Mouse (Mus musculus) limb, embryonic 10.5 days (tissue): Measurements from ENCODE around the gene Lacc1. TPM values are rescaled to one million over a fixed set of nuclear protein-coding genes. Genes with fewer than 3 reads are reported as not detected.
A peak's percentile ranks its signal among the peaks of the same experiment; 100 is the strongest.

Experiments
- DNase-seq: peaks from one replicate; pipeline ENCODE4 v3.0.0-alpha.2; 2017; ENCODE audit warnings: low spot score
- H3K27ac ChIP-seq: fragments of 300-500 bp; sonication (generic); 2 replicates; pipeline ENCODE4 v1.5.1; 2016; ENCODE audit warnings: mild to moderate bottlenecking
- H3K27me3 ChIP-seq: fragments of 300-500 bp; sonication (generic); 2 replicates; pipeline ENCODE4 v1.6.1; 2016; ENCODE audit warnings: low read depth, mild to moderate bottlenecking; ENCODE audit not compliant: poor library complexity, severe bottlenecking
- H3K36me3 ChIP-seq: fragments of 300-500 bp; sonication (generic); 2 replicates; pipeline ENCODE4 v1.6.1; 2016; ENCODE audit warnings: mild to moderate bottlenecking, moderate library complexity
- H3K4me1 ChIP-seq: fragments of 300-500 bp; sonication (generic); 2 replicates; pipeline ENCODE4 v1.6.1; 2016
- H3K4me3 ChIP-seq: fragments of 300-500 bp; sonication (generic); 2 replicates; pipeline ENCODE4 v1.5.1; 2016; ENCODE audit warnings: mild to moderate bottlenecking, moderate library complexity
- H3K9me3 ChIP-seq: fragments of 300-500 bp; sonication (generic); replicated peaks from 2 replicates; pipeline ENCODE4 v1.6.1; 2016; ENCODE audit warnings: mild to moderate bottlenecking
- WGBS: fragments of 180-500 bp; shearing (Covaris S2); methylation state at CpG from one replicate; pipeline ENCODE4 v1.1.7; 2016; 5-methylcytosine and 5-hydroxymethylcytosine counted together
- polyA plus RNA-seq: library from polyadenylated mRNA; unstranded; fragments of >200 nt; fragmentation: Nextera tagmentation; extraction: Ambion mirVana; gene quantifications from 2 replicates; pipeline ENCODE4 v1.2.1, GENCODE M21; 2016

The Lacc1 gene
- 2.5 and 4.5 TPM in 2 replicates for polyA plus RNA-seq

DNA sequence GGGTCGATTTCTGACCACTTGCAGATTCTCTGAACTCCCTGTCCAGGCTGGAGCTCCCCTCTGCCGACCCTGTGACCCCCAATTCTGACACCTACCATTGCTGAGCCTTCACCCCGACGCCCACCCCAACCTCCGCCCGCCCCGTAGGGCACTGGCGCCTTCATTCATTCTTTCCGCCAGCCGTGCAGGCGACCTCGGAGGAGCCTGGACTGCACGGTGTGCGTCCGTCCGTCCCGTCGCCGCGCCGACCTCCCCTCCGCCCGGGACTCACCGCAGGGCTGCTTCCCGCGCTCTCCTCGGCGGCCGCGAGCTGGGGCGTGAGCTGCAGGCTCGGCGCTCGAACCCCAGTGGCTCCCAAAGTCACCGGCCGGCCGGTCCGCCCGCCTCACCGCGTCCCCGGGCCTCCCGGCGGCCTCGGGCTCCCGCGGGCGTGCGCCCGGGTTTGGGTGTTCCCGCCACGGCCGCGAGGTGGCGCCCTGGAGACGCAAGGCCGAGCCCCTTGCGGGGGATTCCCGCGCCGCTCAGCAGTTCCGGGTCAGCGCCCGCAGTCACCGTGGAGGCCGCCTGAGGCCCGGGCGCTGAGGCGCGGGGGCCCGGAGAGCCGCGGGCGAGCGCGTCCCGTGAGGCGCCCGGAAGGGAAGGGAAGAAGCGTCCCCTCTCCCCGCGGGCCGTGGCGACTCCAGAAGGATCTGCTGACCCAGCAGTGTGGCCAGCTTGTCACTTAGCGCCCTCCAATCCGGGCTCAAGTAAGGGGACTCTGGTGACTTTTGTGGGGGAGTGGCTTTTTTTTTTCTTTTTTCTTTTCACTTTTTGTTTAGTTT, at the start of gene Lacc1, which contains the start of gene Ccdc122:
TSS of gene Lacc1 (minus strand) at position 679 of the 821 bp plus-strand sequence.
TSS of gene Ccdc122 (plus strand) at position 547 of the 821 bp plus-strand sequence.
- H3K4me3 ChIP-seq: peak within 1 kb of the TSS; percentile 70
- no peaks in the 10 kb centered on the region for H3K9me3 ChIP-seq
- H3K36me3 ChIP-seq: no peaks in the 10 kb centered on the region
- peak within 1 kb of the TSS; percentile 90 for H3K27ac ChIP-seq
- H3K4me1 ChIP-seq: peaks cover 7% of the 10 kb centered on the region
- under 1% methylated on average over 86 of the region's 86 CpGs for WGBS
- H3K27me3 ChIP-seq: 0 out of 2 replicates have a peak, but pooled peaks cover 3% of the 10 kb centered on the region
- DNase-seq: peak; percentile 90

- no peaks in the 10 kb centered on the region for H3K36me3 ChIP-seq
- 92% methylated on average over 5 of the region's 5 CpGs for WGBS
- H3K27me3 ChIP-seq: no peaks in the 10 kb centered on the region
- H3K4me1 ChIP-seq: no peaks in the 10 kb centered on the region
- H3K27ac ChIP-seq: no peak overlapping the region
- no peaks in the 10 kb centered on the region for H3K9me3 ChIP-seq
- H3K4me3 ChIP-seq: no peak overlapping the region
- no peak for DNase-seq
Observed at GRCm38 (mm10) chr14:77081248-77081647, 44.5 kb upstream of the Lacc1 start.

DNA sequence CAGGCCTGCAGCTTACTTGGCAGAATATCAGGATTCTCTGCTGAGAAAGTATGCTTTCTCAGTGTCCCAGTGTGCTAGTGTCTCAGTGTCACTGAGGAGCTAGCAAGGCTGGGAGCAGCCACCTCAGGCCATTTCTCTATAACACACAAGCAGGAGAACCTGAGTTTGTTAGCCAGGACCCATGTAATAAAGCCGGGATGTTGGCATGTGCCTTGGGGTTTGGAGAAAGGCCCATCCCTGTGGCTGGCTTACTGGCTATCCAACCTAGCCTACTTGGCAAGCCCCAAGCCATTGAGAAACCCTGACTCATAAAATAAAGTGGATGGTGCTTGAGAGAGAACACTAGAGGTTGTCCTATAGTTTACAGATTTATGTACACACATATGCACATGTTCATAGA, 32.7 kb upstream of the Lacc1 start:
- Histone ChIP-seq H3K4me3 (no peak overlapping the region), H3K27ac (no peak overlapping the region), H3K36me3 (no peaks in the 10 kb centered on the region), H3K27me3 (no peaks in the 10 kb centered on the region), H3K4me1 (no peaks in the 10 kb centered on the region), H3K9me3 (no peaks in the 10 kb centered on the region)
- DNase-seq: no peak
- 85% methylated on average over 1 of the region's 1 CpGs for WGBS

GRCm38 (mm10) chr14:77053288-77053687, 16.6 kb upstream of the Lacc1 start:
- Histone ChIP-seq H3K9me3 (no peaks in the 10 kb centered on the region), H3K27ac (no peak overlapping the region), H3K4me1 (no peaks in the 10 kb centered on the region), H3K36me3 (no peaks in the 10 kb centered on the region), H3K27me3 (no peaks in the 10 kb centered on the region), H3K4me3 (no peak overlapping the region)
- DNase-seq: no peak

GRCm38 (mm10) chr14:77037832-77038425, 1.2 kb upstream of the Lacc1 start:
- WGBS: 91% methylated on average over 8 of the region's 8 CpGs
- Histone ChIP-seq H3K9me3 (no peaks in the 10 kb centered on the region), H3K27ac (no peak overlapping the region), H3K36me3 (no peaks in the 10 kb centered on the region), H3K27me3 (0 out of 2 replicates have a peak, but pooled peaks cover 3% of the 10 kb centered on the region), H3K4me3 (no peak overlapping the region), H3K4me1 (peaks cover 7% of the 10 kb centered on the region)
- no peak for DNase-seq

- Histone ChIP-seq H3K27me3 (0 out of 2 replicates have a peak, but pooled peaks cover 3% of the 10 kb centered on the region), H3K36me3 (no peaks in the 10 kb centered on the region), H3K9me3 (no peaks in the 10 kb centered on the region), H3K4me3 (no peak overlapping the region), H3K4me1 (peaks cover 7% of the 10 kb centered on the region), H3K27ac (no peak overlapping the region)
- DNase-seq: no peak
- 91% methylated on average over 5 of the region's 5 CpGs for WGBS
Observed at GRCm38 (mm10) chr14:77037330-77037729, 626 bp upstream of the Lacc1 start.

- Histone ChIP-seq H3K27me3 (0 out of 2 replicates have a peak, but pooled peaks cover 3% of the 10 kb centered on the region), H3K9me3 (no peaks in the 10 kb centered on the region), H3K4me3 (no peak overlapping the region), H3K27ac (no peak overlapping the region), H3K4me1 (peaks cover 7% of the 10 kb centered on the region), H3K36me3 (no peaks in the 10 kb centered on the region)
- WGBS: 95% methylated on average over 8 of the region's 8 CpGs
- no peak for DNase-seq
Observed at GRCm38 (mm10) chr14:77034970-77035369, 1.7 kb downstream of the Lacc1 start.

DNA sequence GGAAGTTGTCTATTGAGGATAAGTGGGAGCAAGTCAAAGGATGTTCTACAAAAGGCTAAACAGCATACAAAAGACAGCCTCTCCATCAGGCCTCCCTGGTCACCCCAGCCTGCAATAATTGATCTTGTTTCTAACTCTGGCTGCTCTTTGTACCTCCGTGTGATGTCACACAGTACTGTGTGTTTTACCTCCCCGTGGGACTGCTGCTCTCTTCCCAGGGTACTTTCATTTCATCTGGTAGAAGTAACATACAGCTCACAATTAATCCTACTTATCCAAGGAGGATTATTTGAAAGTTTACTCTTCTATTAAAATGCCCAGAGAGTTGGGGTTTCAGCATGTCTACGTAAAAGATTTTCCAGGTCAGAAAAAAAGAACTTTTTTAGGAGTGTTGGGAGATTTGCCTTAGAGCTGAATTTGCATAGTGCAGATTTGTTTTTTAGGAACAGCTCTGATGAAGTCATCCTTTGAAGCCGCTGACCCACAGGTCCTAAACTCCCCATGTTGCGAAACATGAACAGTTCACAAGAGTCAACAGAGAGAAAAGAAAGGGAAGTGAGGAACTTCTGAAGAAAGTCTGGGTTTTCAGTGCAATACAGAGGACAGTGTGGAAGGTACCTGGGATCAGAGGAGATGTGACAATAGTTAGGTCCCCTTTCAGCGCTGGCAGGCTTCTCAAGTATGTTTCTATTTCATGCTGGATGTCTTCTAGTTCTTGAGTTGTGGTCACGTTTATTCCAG, 2.4 kb downstream of the Lacc1 start:
- Histone ChIP-seq H3K4me1 (peaks cover 12% of the 10 kb centered on the region), H3K9me3 (no peaks in the 10 kb centered on the region), H3K27me3 (0 out of 2 replicates have a peak, but pooled peaks cover 3% of the 10 kb centered on the region), H3K27ac (no peak overlapping the region), H3K4me3 (no peak overlapping the region), H3K36me3 (no peaks in the 10 kb centered on the region)
- no peak for DNase-seq
- 73% methylated on average over 7 of the region's 7 CpGs for WGBS

GRCm38 (mm10) chr14:77033391-77033790, 3.3 kb downstream of the Lacc1 start:
- no peaks in the 10 kb centered on the region for H3K9me3 ChIP-seq
- no peaks in the 10 kb centered on the region for H3K36me3 ChIP-seq
- H3K27me3 ChIP-seq: 0 out of 2 replicates have a peak, but pooled peaks cover 3% of the 10 kb centered on the region
- H3K4me1 ChIP-seq: peaks cover 13% of the 10 kb centered on the region
- no peak overlapping the region for H3K27ac ChIP-seq
- DNase-seq: no peak
- 97% methylated on average over 3 of the region's 3 CpGs for WGBS
- no peak overlapping the region for H3K4me3 ChIP-seq

DNA sequence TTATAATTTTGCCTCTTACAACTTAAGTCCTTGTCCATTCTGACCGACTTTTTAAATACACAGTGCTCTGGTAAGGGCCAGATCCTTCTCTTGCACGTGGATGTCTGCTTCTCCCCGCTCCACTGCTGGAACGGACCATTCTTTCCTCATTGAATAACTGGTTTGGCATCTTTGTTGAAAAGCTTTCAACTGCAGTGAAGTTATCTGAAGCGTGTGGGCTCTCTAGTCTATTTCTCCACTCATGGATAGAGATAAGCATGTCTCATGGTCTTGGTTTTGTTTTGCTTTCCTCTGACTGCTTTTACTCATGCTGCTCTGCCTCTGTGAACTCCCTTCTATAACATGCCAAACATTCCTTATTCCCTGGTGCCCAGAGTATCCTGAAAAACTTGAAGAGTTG, 4.3 kb downstream of the Lacc1 start:
- 88% methylated on average over 5 of the region's 5 CpGs for WGBS

GRCm38 (mm10) chr14:77030808-77031207, 5.9 kb downstream of the Lacc1 start:
- WGBS: 93% methylated on average over 5 of the region's 5 CpGs

More for the DNA sequence above, 4.3 kb downstream of the Lacc1 start:
- no peak for DNase-seq
- peaks cover 13% of the 10 kb centered on the region for H3K4me1 ChIP-seq
- no peaks in the 10 kb centered on the region for H3K36me3 ChIP-seq
- 0 out of 2 replicates have a peak, but pooled peaks cover 3% of the 10 kb centered on the region for H3K27me3 ChIP-seq
- H3K27ac ChIP-seq: no peak overlapping the region
- H3K9me3 ChIP-seq: no peaks in the 10 kb centered on the region
- no peak overlapping the region for H3K4me3 ChIP-seq

DNA sequence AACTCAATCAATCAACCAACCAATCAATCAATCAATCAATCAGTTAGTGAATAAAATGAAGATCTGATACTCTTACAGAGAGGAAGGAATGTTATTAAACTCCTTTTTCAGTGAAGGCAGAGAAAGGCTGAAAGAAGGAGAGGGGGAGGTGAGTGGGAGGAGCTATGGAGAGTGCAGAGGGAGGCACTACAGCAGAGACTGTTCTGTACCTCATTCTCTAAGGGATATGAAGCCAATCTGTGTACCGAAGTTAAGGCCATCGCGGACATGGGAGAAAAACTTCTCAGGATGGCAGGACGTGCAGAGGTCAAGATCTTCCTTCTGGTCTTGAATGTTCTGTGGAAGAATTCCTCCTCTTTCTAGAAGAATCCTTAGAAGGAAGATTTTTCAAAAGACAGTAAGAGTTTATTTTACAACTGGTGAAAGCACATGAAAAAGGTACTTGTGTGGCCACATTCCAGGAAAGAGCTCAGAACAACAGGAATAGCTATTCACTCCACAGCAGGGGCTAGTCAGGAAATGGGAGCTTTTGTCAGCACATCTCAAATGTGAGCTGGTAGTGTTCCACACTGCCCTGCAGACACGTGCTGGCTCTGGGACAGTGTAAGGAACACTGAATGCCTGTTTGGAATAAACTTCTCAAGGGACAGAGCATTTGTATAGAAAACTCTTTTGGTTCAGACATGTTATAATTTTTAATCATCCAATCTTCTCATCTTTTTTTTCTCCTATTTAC, 7.2 kb downstream of the Lacc1 start:
- no peaks in the 10 kb centered on the region for H3K36me3 ChIP-seq
- H3K27me3 ChIP-seq: no peaks in the 10 kb centered on the region
- no peak for DNase-seq
- H3K9me3 ChIP-seq: no peaks in the 10 kb centered on the region
- no peak overlapping the region for H3K4me3 ChIP-seq
- WGBS: 77% methylated on average over 5 of the region's 5 CpGs
- 0 out of 2 replicates have a peak, but pooled peaks cover 6% of the 10 kb centered on the region for H3K4me1 ChIP-seq
- H3K27ac ChIP-seq: no peak overlapping the region

More at GRCm38 (mm10) chr14:77030808-77031207, 5.9 kb downstream of the Lacc1 start:
- Histone ChIP-seq H3K36me3 (no peaks in the 10 kb centered on the region), H3K4me3 (no peak overlapping the region), H3K27ac (no peak overlapping the region), H3K4me1 (0 out of 2 replicates have a peak, but pooled peaks cover 6% of the 10 kb centered on the region), H3K27me3 (0 out of 2 replicates have a peak, but pooled peaks cover 2% of the 10 kb centered on the region), H3K9me3 (no peaks in the 10 kb centered on the region)
- no peak for DNase-seq
